Mouse (Mus musculus): ENCODE results near the gene Cog5.

DNA sequence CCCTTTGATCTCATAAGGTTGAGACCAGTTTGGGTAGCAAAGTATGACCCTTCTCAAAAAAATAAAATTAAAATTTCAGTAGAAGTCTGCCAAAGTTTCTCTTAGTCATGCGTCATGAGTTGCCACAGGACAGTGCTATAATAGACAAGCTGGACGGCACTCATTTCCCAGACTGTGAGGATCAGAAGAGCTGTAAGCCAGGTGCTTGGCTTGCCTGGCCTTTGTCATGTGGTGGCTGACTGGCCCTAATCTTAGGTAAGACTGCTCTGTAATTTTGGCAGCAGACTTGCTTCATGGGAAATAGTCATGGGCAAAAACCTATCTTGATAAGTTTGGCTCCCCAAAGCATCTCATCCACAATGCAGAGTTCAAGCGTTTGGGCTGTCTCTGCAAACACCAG is 191.4 kb downstream of the Cog5 start:
- no peak for TF ChIP-seq EP300 (IDR thresholded peaks at IDR 0.05; ENCODE audit: low read depth)
- no peak for TF ChIP-seq CTCF (IDR thresholded peaks at IDR 0.05; ENCODE audit: low read depth)
